Mouse (Mus musculus) G1E (cell line): ENCODE results near the gene Gm9008.
"Not testable (repeated sequence)": the region's sequence is repeated elsewhere in the genome, so short reads cannot be mapped to it uniquely, and the experiment has no call there.

Experiments used
- CTCF ChIP-seq: IDR thresholded peaks from 2 replicates; pipeline ENCODE4 v1.5.1; 2012; ENCODE audit warnings: low read depth, low read length, inconsistent platforms, mixed read lengths
- GATA1 ChIP-seq: IDR thresholded peaks from 2 replicates; pipeline ENCODE4 v1.6.1; 2012; ENCODE audit warnings: borderline replicate concordance, low read length, inconsistent platforms, mixed read lengths

- not testable (repeated sequence) for TF ChIP-seq CTCF, GATA1
These were observed at the start of gene Gm9008 for GRCm38 (mm10) chr6:76497054-76497835.
